Mouse (Mus musculus): ENCODE data around the gene Fli1. TPM values are rescaled to one million over a fixed set of nuclear protein-coding genes. Genes with fewer than 3 reads are reported as not detected.
A peak's percentile ranks its signal among the peaks of the same experiment; 100 is the strongest.

The Fli1 gene
- total and polyA plus RNA-seq, 3 experiments, result 13.8 to 171 (median 24.3) TPM

GRCm38 (mm10) chr9:32540061-32540405, 2.6 kb downstream of the Fli1 start:
- TF ChIP-seq BHLHE40 (IDR thresholded peaks at IDR 0.05; ENCODE audit: borderline replicate concordance, low read depth, low read length) (peak; percentile 73; the same call in 1 of the 2 replicates), UBTF (IDR thresholded peaks at IDR 0.05; ENCODE audit: borderline replicate concordance, insufficient read depth, low read depth, low read length) (no peak), MXI1 (IDR thresholded peaks at IDR 0.05; ENCODE audit: low read depth, low read length) (peak; percentile 69; the same call in 1 of the 2 replicates), ETS1 (IDR thresholded peaks at IDR 0.05; ENCODE audit: low read depth, low read length) (0 out of 2 replicates have a peak, but pooled peaks have one; percentile 5), MAZ (IDR thresholded peaks at IDR 0.05; ENCODE audit: low read depth, low read length) (no peak), RAD21 (IDR thresholded peaks at IDR 0.05; ENCODE audit: low read depth, low read length) (no peak), TBP (IDR thresholded peaks at IDR 0.05; ENCODE audit: low read depth, low read length) (peak; percentile 62), EP300 (IDR thresholded peaks at IDR 0.05; ENCODE audit: low read depth in 1 of 2, low read length in 2 of 2) (peak in 1 of 2 experiments; percentile 19; a peak in 1 of 4 replicates), CHD1 (IDR thresholded peaks at IDR 0.05; ENCODE audit: low read depth, low read length) (no peak), GABPA (IDR thresholded peaks at IDR 0.05; ENCODE audit: low read depth, low read length) (no peak), POLR2AphosphoS5 (IDR thresholded peaks at IDR 0.05; ENCODE audit: borderline replicate concordance, low read depth, low read length) (no peak), NELFE (IDR thresholded peaks at IDR 0.05; ENCODE audit: low read depth, low read length) (no peak; the same call in 1 of the 2 replicates), ELF1 (IDR thresholded peaks at IDR 0.05; ENCODE audit: low read depth, low read length) (0 out of 2 replicates have a peak, but pooled peaks have one; percentile 22), POLR2A (IDR thresholded peaks at IDR 0.05; ENCODE audit: control insufficient read depth in 1 of 2, insufficient read depth in 1 of 2, low read depth in 1 of 2, low read length in 2 of 2, poor library complexity in 1 of 2) (peak; percentile 29 to 55; a peak in 1 of 4 replicates), GATA1 (IDR thresholded peaks at IDR 0.05; ENCODE audit: low read depth, low read length) (no peak), TCF12 (IDR thresholded peaks at IDR 0.05; ENCODE audit: low read depth, low read length) (no peak), USF1 (IDR thresholded peaks at IDR 0.05; ENCODE audit: low read depth, low read length) (no peak), CHD2 (IDR thresholded peaks at IDR 0.05; ENCODE audit: low read length) (no peak), SMC3 (IDR thresholded peaks at IDR 0.05; ENCODE audit: low read depth, low read length) (no peak), ZKSCAN1 (IDR thresholded peaks at IDR 0.05; ENCODE audit: low read depth, low read length) (no peak)
- peak overlapping the region; percentile 70 for H3K27ac ChIP-seq (ENCODE audit: control insufficient read depth, low read depth, low read length)
- H3K4me3 ChIP-seq (ENCODE audit: control insufficient read depth in 1 of 2, insufficient read depth in 1 of 2, low read depth in 2 of 2, low read length in 2 of 2), result peak overlapping the region; percentile 81 to 85
- peak; percentile 91 for DNase-seq (ENCODE audit: low read depth, low spot score)
- no peaks in the 10 kb centered on the region for H3K9me3 ChIP-seq (replicated peaks; ENCODE audit: insufficient read depth, low read length)
- peaks cover 5 to 25% of the 10 kb centered on the region in 2 experiments; a peak in 3 of 4 replicates for H3K36me3 ChIP-seq (ENCODE audit: control insufficient read depth in 1 of 2, insufficient read depth in 2 of 2, low read length in 2 of 2)
- H3K79me2 ChIP-seq (ENCODE audit: control insufficient read depth, insufficient read depth, low read length, poor library complexity), result peaks cover 50% of the 10 kb centered on the region
- H3K4me1 ChIP-seq (ENCODE audit: control insufficient read depth in 1 of 2, insufficient read depth in 2 of 2, low read length in 2 of 2), result peaks cover 17 to 22% of the 10 kb centered on the region in 2 experiments
- H3K27me3 ChIP-seq (ENCODE audit: control insufficient read depth in 1 of 2, insufficient read depth in 2 of 2, low read length in 2 of 2), result no peaks in the 10 kb centered on the region
- H3K9ac ChIP-seq (ENCODE audit: control insufficient read depth, low read depth, low read length, poor library complexity, severe bottlenecking), result peak overlapping the region; percentile 81

GRCm38 (mm10) chr9:32539321-32539761, 3.3 kb downstream of the Fli1 start:
- Histone ChIP-seq H3K36me3 (ENCODE audit: control insufficient read depth in 1 of 2, insufficient read depth in 2 of 2, low read length in 2 of 2) (peaks cover 6 to 25% of the 10 kb centered on the region in 2 experiments; a peak in 3 of 4 replicates), H3K79me2 (ENCODE audit: control insufficient read depth, insufficient read depth, low read length, poor library complexity) (peaks cover 55% of the 10 kb centered on the region), H3K9me3 (replicated peaks; ENCODE audit: insufficient read depth, low read length) (no peaks in the 10 kb centered on the region), H3K4me1 (ENCODE audit: control insufficient read depth in 1 of 2, insufficient read depth in 2 of 2, low read length in 2 of 2) (peaks cover 17 to 22% of the 10 kb centered on the region in 2 experiments), H3K27me3 (ENCODE audit: control insufficient read depth in 1 of 2, insufficient read depth in 2 of 2, low read length in 2 of 2) (no peaks in the 10 kb centered on the region), H3K27ac (ENCODE audit: control insufficient read depth, low read depth, low read length) (peak overlapping the region; percentile 45), H3K4me3 (ENCODE audit: control insufficient read depth in 1 of 2, insufficient read depth in 1 of 2, low read depth in 2 of 2, low read length in 2 of 2) (peak overlapping the region; percentile 43 to 85), H3K9ac (ENCODE audit: control insufficient read depth, low read depth, low read length, poor library complexity, severe bottlenecking) (peak overlapping the region; percentile 57)
- TF ChIP-seq JUND (IDR thresholded peaks at IDR 0.05; ENCODE audit: low read depth, low read length) (0 out of 2 replicates have a peak, but pooled peaks have one; percentile 12), SIN3A (IDR thresholded peaks at IDR 0.05; ENCODE audit: low read length) (no peak), MAZ (IDR thresholded peaks at IDR 0.05; ENCODE audit: low read depth, low read length) (peak; percentile 22; the same call in 1 of the 2 replicates), NRF1 (IDR thresholded peaks at IDR 0.05; ENCODE audit: insufficient read depth, low read depth, low read length, poor library complexity, severe bottlenecking) (no peak), POLR2AphosphoS2 (IDR thresholded peaks at IDR 0.05; ENCODE audit: low read length) (no peak), ZNF384 (IDR thresholded peaks at IDR 0.05; ENCODE audit: low read depth, low read length) (no peak), HCFC1 (IDR thresholded peaks at IDR 0.05; ENCODE audit: low read depth, low read length) (no peak)
- peak; percentile 61 for DNase-seq (ENCODE audit: low read depth, low spot score)
